Comparison of ENCODE assay signal across 14 mouse cellular contexts in genomic region chr8:122482448-122482847, GRCm38 (mm10). TPM values are rescaled to one million over a fixed set of nuclear protein-coding genes. Genes with fewer than 3 reads are reported as not detected.
"Had no signal": no experiment of that assay in that cellular context is flagged by ENCODE, and none has a peak within 500 bp of the region (broad histone marks: within the 10 kb centered on the region; RNA-seq: fewer than 3 reads in every experiment).

No protein-coding gene starts in this region.

- DNase-seq: lung, adult 18-20 months; lung, embryonic 14.5 days; lung, postnatal 4 days; right cerebral cortex, postnatal 14 days; thymus, adult 18-20 months; thymus, postnatal 14 days; thymus, postnatal 36 days had no signal

- H3K27me3 ChIP-seq: midbrain, embryonic 12.5 days; neural tube, embryonic 12.5 days had no signal

- H3K27ac ChIP-seq: liver, embryonic 14.5 days; midbrain, embryonic 10.5 days; midbrain, embryonic 12.5 days; neural tube, embryonic 12.5 days had no signal

- H3K9ac ChIP-seq: liver, embryonic 14.5 days; lung, embryonic 14.5 days; midbrain, embryonic 12.5 days; neural tube, embryonic 12.5 days had no signal

- H3K4me3 ChIP-seq: midbrain, embryonic 10.5 days; midbrain, embryonic 12.5 days; neural tube, embryonic 12.5 days had no signal

- H3K9me3 ChIP-seq: midbrain, embryonic 10.5 days; midbrain, embryonic 12.5 days; neural tube, embryonic 12.5 days had no signal

- H3K4me1 ChIP-seq: neural tube, embryonic 12.5 days had no signal

- H3K4me2 ChIP-seq: lung, embryonic 14.5 days; midbrain, embryonic 12.5 days; neural tube, embryonic 12.5 days had no signal

- ATAC-seq: midbrain, embryonic 16.5 days had no signal

RNA-seq across cellular contexts. Expression of gene Snai3, which starts 21.9 kb away (rescaled TPM):
- total RNA-seq: megakaryocyte-erythroid progenitor cell, adult 5-6 weeks had no signal
- polyA plus RNA-seq: midbrain, embryonic 10.5 days; midbrain, embryonic 12.5 days; midbrain, embryonic 16.5 days; neural tube, embryonic 12.5 days; neural tube, embryonic 14.5 days had no signal
